Mouse (Mus musculus) ES-Bruce4 (cell line): ENCODE measurements around the gene AC129217.1.

ENCODE experiments used
- CTCF ChIP-seq: IDR thresholded peaks from one replicate; pipeline ENCODE4 v1.8.1; 2011; ENCODE audit warnings: low read depth, low read length
- POLR2A ChIP-seq: IDR thresholded peaks from one replicate; pipeline ENCODE4 v1.8.1; 2011; ENCODE audit warnings: low read length; ENCODE audit not compliant: insufficient read depth

DNA sequence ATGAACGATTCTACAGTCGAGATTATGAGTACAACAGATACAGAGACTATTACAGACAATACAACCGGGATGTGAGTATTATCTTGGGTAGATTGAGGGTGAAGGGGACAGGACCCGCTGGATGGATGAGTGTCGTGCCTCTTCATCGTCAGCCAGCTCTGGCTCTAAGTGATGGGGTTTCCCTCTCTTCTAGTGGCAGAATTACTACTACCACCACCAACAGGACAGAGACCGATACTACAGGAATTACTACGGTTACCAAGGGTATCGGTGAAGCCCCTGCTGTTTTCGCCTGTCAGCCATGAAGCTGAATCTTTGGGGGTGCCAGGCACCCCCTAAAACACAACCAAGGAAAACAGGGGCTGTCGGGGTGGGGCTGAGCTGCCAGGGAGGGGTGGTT is 1.7 kb downstream of the AC129217.1 start:
- TF ChIP-seq CTCF, result no peak
- no peak for TF ChIP-seq POLR2A
